Mouse (Mus musculus) heart, embryonic 10.5 days (tissue): ENCODE data around the gene Wdr91. TPM values are rescaled to one million over a fixed set of nuclear protein-coding genes. Genes with fewer than 3 reads are reported as not detected.

Experiments used
- DNase-seq: peaks from one replicate; pipeline ENCODE4 v3.0.0-alpha.2; 2017; ENCODE audit warnings: low spot score
- H3K27ac ChIP-seq: fragments of 300-500 bp; sonication (generic); 2 replicates; pipeline ENCODE4 v1.5.1; 2016; ENCODE audit warnings: mild to moderate bottlenecking
- H3K27me3 ChIP-seq: fragments of 300-500 bp; sonication (generic); 2 replicates; pipeline ENCODE4 v1.6.1; 2016; ENCODE audit warnings: mild to moderate bottlenecking; ENCODE audit not compliant: poor library complexity, insufficient read depth, severe bottlenecking
- H3K36me3 ChIP-seq: fragments of 300-500 bp; sonication (generic); 2 replicates; pipeline ENCODE4 v1.6.1; 2016; ENCODE audit warnings: mild to moderate bottlenecking, moderate library complexity
- H3K4me1 ChIP-seq: fragments of 300-500 bp; sonication (generic); 2 replicates; pipeline ENCODE4 v1.6.1; 2016; ENCODE audit warnings: mild to moderate bottlenecking
- H3K4me3 ChIP-seq: fragments of 300-500 bp; sonication (generic); 2 replicates; pipeline ENCODE4 v1.5.1; 2016; ENCODE audit warnings: mild to moderate bottlenecking, moderate library complexity
- H3K9me3 ChIP-seq: fragments of 300-500 bp; sonication (generic); 2 replicates; pipeline ENCODE4 v1.6.1; 2016; ENCODE audit warnings: mild to moderate bottlenecking, moderate library complexity
- WGBS: fragments of 180-500 bp; shearing (Covaris S2); methylation state at CpG from one replicate; pipeline ENCODE4 v1.1.7; 2016; 5-methylcytosine and 5-hydroxymethylcytosine counted together
- polyA plus RNA-seq: library from polyadenylated mRNA; unstranded; fragments of >200 nt; fragmentation: Nextera tagmentation; extraction: Ambion mirVana; gene quantifications from 2 replicates; pipeline ENCODE4 v1.2.1, GENCODE M21; 2016

Gene Wdr91
- polyA plus RNA-seq, result 12.6 and 13.0 TPM in 2 replicates

DNA sequence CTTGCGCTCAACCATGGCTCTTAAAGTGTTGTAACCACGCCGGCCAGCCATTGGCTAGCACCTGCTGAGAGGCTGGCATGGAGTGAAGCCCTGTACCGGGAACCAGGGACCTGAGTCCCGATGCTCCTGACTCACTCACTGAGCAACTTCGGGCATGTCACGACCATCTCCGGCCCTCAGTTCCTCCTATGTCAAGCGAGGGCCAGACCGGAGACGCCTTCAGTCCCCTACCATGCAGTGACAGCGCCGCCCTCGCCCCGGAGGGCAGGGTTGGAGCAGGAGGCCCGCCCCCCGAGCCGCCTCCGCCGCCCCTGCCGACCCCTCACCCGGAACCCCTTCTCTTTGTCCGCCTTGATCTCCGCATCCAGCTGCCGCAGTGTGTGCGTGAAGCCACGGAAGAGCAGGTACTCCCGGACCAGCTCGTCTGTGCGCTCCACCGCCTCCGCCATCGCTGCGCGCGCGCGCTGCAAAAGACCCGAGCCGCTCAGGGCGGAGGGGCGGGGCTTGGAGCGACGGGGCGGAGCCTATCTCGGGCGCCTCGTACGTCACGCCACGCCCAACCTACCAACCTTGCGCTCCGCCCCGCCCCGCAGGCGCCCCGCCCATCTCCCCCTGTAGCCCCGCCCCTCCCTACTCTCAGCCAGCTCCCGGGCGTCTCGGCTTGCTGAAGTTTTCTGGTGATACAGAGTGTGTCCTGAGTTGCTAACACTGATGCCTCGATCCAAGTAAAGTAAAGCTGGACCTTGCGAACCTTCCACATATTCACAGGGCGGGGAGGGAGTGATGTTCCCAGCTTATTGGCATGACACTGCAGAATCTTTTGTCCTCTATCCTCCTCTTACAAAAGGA, at the start of gene Wdr91:
Gene Wdr91, minus strand, starts transcription at position 506 of the 849 bp plus-strand sequence.
- H3K36me3 ChIP-seq, result peaks cover 34% of the 10 kb centered on the region
- H3K4me1 ChIP-seq, result peaks cover 25% of the 10 kb centered on the region
- peak within 1 kb of the TSS; percentile 80 for H3K4me3 ChIP-seq
- DNase-seq, result peak; percentile 97
- H3K27me3 ChIP-seq, result no peaks in the 10 kb centered on the region
- peak within 1 kb of the TSS; percentile 92 for H3K27ac ChIP-seq
- WGBS, result under 1% methylated on average over 64 of the region's 64 CpGs
- no peaks in the 10 kb centered on the region for H3K9me3 ChIP-seq

- Histone ChIP-seq H3K9me3 (no peaks in the 10 kb centered on the region), H3K27ac (no peak overlapping the region), H3K4me1 (peaks cover 13% of the 10 kb centered on the region), H3K4me3 (no peak overlapping the region), H3K36me3 (no peaks in the 10 kb centered on the region), H3K27me3 (peaks cover 3% of the 10 kb centered on the region; the same call in 1 of the 2 replicates)
- DNase-seq, result no peak
- 90% methylated on average over 7 of the region's 7 CpGs for WGBS
Observed at GRCm38 (mm10) chr6:34959131-34959530, 48.5 kb upstream of the Wdr91 start.

DNA sequence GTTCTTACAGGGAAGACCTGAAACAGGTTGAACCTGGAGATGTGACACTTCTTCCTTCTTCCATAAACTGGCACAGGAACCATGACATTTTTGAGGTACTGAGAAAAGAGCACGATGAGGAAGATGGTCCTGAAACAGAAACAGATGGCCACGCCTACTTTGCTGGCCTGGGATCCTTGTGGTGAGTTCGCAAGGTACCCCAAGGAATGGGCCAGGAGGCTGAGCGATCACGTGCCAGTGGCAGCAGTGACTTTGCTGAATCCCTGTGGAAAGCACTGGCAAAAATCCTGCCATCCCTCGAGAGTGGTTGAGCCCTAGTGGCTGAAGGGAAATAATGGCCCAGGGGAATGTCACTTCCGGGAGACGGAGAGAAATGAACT, 45.2 kb upstream of the Wdr91 start:
- Histone ChIP-seq H3K4me3 (peak overlapping the region; percentile 46), H3K36me3 (no peaks in the 10 kb centered on the region), H3K27me3 (peaks cover 3% of the 10 kb centered on the region; the same call in 1 of the 2 replicates), H3K9me3 (no peaks in the 10 kb centered on the region), H3K4me1 (peaks cover 13% of the 10 kb centered on the region), H3K27ac (no peak overlapping the region)
- no peak for DNase-seq
- WGBS, result 36% methylated on average over 8 of the region's 8 CpGs

- peak; percentile 84 for DNase-seq
- 53% methylated on average over 18 of the region's 18 CpGs for WGBS
- H3K4me3 ChIP-seq, result peak overlapping the region; percentile 46
Observed at GRCm38 (mm10) chr6:34954926-34955861, 44.5 kb upstream of the Wdr91 start.

GRCm38 (mm10) chr6:34951956-34952667, 41.4 kb upstream of the Wdr91 start:
- H3K36me3 ChIP-seq, result no peaks in the 10 kb centered on the region
- peaks cover 21% of the 10 kb centered on the region for H3K4me1 ChIP-seq
- no peak overlapping the region for H3K4me3 ChIP-seq
- DNase-seq, result no peak
- no peaks in the 10 kb centered on the region for H3K9me3 ChIP-seq
- peaks cover 17% of the 10 kb centered on the region; the same call in 1 of the 2 replicates for H3K27me3 ChIP-seq
- 69% methylated on average over 7 of the region's 7 CpGs for WGBS
- H3K27ac ChIP-seq, result no peak overlapping the region

More at GRCm38 (mm10) chr6:34954926-34955861, 44.5 kb upstream of the Wdr91 start:
- no peaks in the 10 kb centered on the region for H3K9me3 ChIP-seq
- peaks cover 3% of the 10 kb centered on the region; the same call in 1 of the 2 replicates for H3K27me3 ChIP-seq
- no peak overlapping the region for H3K27ac ChIP-seq
- peaks cover 13% of the 10 kb centered on the region for H3K4me1 ChIP-seq
- H3K36me3 ChIP-seq, result no peaks in the 10 kb centered on the region

GRCm38 (mm10) chr6:34951518-34951917, 40.8 kb upstream of the Wdr91 start:
- Histone ChIP-seq H3K27me3 (peaks cover 17% of the 10 kb centered on the region), H3K4me1 (peaks cover 21% of the 10 kb centered on the region), H3K9me3 (no peaks in the 10 kb centered on the region), H3K27ac (no peak overlapping the region), H3K36me3 (no peaks in the 10 kb centered on the region), H3K4me3 (no peak overlapping the region)
- DNase-seq, result no peak
- 82% methylated on average over 7 of the region's 7 CpGs for WGBS

GRCm38 (mm10) chr6:34948461-34948860, 37.8 kb upstream of the Wdr91 start:
- WGBS, result 19% methylated on average over 11 of the region's 11 CpGs
- H3K4me1 ChIP-seq, result peaks cover 15% of the 10 kb centered on the region
- H3K4me3 ChIP-seq, result peak overlapping the region; percentile 34; the same call in 1 of the 2 replicates
- no peak for DNase-seq
- no peak overlapping the region for H3K27ac ChIP-seq
- no peaks in the 10 kb centered on the region for H3K9me3 ChIP-seq
- peaks cover 17% of the 10 kb centered on the region; the same call in 1 of the 2 replicates for H3K27me3 ChIP-seq
- H3K36me3 ChIP-seq, result no peaks in the 10 kb centered on the region

DNA sequence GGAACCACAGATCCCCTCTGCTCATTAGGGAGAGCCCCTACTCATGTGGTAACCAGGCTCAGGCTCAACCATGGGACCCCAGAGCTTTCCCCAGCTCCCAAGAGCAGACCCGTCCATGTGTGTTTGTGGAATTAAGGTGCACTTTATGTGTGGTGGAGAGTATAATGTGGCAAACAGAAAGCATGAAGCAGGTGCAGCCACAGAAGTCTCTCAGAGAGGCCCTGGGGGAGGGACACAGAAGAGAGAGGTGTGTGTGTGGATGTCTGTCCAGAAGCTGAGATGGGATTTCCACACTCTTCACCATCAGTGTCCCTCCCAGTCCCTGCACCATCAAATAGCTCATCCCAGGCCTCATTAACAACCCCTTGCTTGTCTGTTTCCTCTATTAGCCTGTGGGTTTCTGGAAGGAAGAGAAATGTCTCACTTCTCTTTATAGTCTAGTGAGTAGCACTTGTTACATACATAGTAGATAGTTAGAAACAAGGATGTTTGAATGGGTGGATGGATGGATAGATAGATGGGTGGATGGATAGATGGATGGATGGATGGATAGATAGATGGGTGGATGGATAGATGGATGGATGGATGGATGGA, 35.9 kb upstream of the Wdr91 start:
- no peaks in the 10 kb centered on the region for H3K9me3 ChIP-seq
- WGBS, result 85% methylated on average over 1 of the region's 1 CpGs

DNA sequence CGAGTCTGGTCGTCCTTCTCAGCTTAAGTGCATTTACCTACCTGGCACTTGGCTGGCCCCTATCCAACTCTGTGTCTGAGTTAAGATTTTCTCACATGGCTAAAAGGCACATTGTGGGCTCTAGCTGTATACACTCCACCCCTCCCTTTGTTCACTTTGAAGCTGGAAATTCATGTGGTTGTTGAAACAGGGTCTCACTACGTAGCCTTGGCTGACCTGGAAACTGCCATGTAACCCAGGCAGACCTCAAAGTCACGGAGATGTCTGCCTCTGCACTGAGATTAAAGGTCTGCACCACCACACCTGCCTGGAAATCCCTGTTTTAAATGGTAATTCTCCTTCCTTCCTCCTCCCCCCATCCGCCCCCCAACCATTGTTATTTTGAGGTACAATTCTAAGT, 32.8 kb upstream of the Wdr91 start:
- Histone ChIP-seq H3K4me1 (peaks cover 18% of the 10 kb centered on the region), H3K4me3 (no peak overlapping the region), H3K27ac (no peak overlapping the region), H3K27me3 (peaks cover 10% of the 10 kb centered on the region; the same call in 1 of the 2 replicates), H3K9me3 (no peaks in the 10 kb centered on the region), H3K36me3 (no peaks in the 10 kb centered on the region)
- no peak for DNase-seq
- WGBS, result 72% methylated on average over 5 of the region's 5 CpGs

More for the DNA sequence above, 35.9 kb upstream of the Wdr91 start:
- Histone ChIP-seq H3K4me3 (no peak overlapping the region), H3K27ac (no peak overlapping the region), H3K27me3 (peaks cover 17% of the 10 kb centered on the region; the same call in 1 of the 2 replicates), H3K4me1 (peaks cover 15% of the 10 kb centered on the region), H3K36me3 (no peaks in the 10 kb centered on the region)
- DNase-seq, result no peak

GRCm38 (mm10) chr6:34942446-34942845, 31.8 kb upstream of the Wdr91 start:
- no peaks in the 10 kb centered on the region for H3K9me3 ChIP-seq
- H3K4me3 ChIP-seq, result no peak overlapping the region
- no peaks in the 10 kb centered on the region for H3K36me3 ChIP-seq
- peaks cover 14% of the 10 kb centered on the region for H3K4me1 ChIP-seq
- H3K27me3 ChIP-seq, result peaks cover 3% of the 10 kb centered on the region; the same call in 1 of the 2 replicates
- 83% methylated on average over 9 of the region's 9 CpGs for WGBS
- H3K27ac ChIP-seq, result no peak overlapping the region
- no peak for DNase-seq

- 80% methylated on average over 2 of the region's 2 CpGs for WGBS
- Histone ChIP-seq H3K9me3 (no peaks in the 10 kb centered on the region), H3K27ac (no peak overlapping the region), H3K27me3 (peaks cover 3% of the 10 kb centered on the region; the same call in 1 of the 2 replicates), H3K36me3 (no peaks in the 10 kb centered on the region), H3K4me3 (no peak overlapping the region), H3K4me1 (peaks cover 14% of the 10 kb centered on the region)
- no peak for DNase-seq
Observed at GRCm38 (mm10) chr6:34941496-34941895, 30.8 kb upstream of the Wdr91 start.

GRCm38 (mm10) chr6:34939451-34939850, 28.8 kb upstream of the Wdr91 start:
- H3K27ac ChIP-seq, result no peak overlapping the region
- no peaks in the 10 kb centered on the region for H3K9me3 ChIP-seq
- 83% methylated on average over 8 of the region's 8 CpGs for WGBS
- no peak overlapping the region for H3K4me3 ChIP-seq
- H3K27me3 ChIP-seq, result no peaks in the 10 kb centered on the region
- no peaks in the 10 kb centered on the region for H3K36me3 ChIP-seq
- DNase-seq, result no peak
- peaks cover 11% of the 10 kb centered on the region; the same call in 1 of the 2 replicates for H3K4me1 ChIP-seq
